In the genomic region with DNA sequence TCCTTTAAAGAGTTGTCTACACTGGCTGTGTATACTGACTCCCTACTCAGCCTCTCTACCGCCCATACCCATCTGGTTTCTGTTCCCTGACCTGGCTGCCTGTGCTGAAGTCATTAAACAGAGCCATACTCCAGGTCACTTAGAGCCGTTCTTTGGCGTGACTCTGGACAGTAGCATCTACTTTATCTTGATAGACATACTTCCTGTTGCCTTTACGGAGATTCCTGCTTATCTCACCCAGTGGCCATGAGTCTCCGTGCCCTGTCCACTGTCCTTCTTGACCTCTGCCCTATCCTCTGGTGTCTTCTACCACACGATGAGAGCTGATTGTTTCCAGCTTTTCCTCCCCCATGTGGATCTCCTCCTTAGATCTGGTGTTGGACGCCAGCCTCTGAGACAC, we compare ENCODE assay signal across 25 mouse cellular contexts. TPM values are rescaled to one million over a fixed set of nuclear protein-coding genes. Genes with fewer than 3 reads are reported as not detected.
A peak's percentile ranks its signal among the peaks of the same experiment; 100 is the strongest.
DNase-seq lines count a peak whose midpoint lies in the region; ATAC-seq lines count a peak whose summit lies in the region.
"Had no signal": no experiment of that assay in that cellular context is flagged by ENCODE, and none has a peak within 500 bp of the region (broad histone marks: within the 10 kb centered on the region; RNA-seq: fewer than 3 reads in every experiment).

No protein-coding gene starts in this region.

- H3K9ac ChIP-seq in kidney, embryonic 16.5 days (replicated peaks; ENCODE audit: low read length): no peak overlapping the region
- H3K9ac ChIP-seq: forebrain, embryonic 13.5 days; heart, embryonic 13.5 days; limb, embryonic 15.5 days; lung, embryonic 15.5 days; midbrain, embryonic 12.5 days; neural tube, embryonic 15.5 days had no signal

- no peak overlapping the region for H3K4me2 ChIP-seq in kidney, embryonic 16.5 days (replicated peaks; ENCODE audit: low read depth, low read length)
- H3K4me2 ChIP-seq: forebrain, embryonic 13.5 days; heart, embryonic 13.5 days; limb, embryonic 15.5 days; lung, embryonic 15.5 days; midbrain, embryonic 12.5 days; neural tube, embryonic 15.5 days had no signal

- 42% methylated on average over 7 of the region's 7 CpGs for whole genome bisulfite sequencing in kidney, embryonic 16.5 days

- no peak overlapping the region for H3K4me3 ChIP-seq in kidney, embryonic 16.5 days (ENCODE audit: low read length)
- H3K4me3 ChIP-seq: embryonic facial prominence, embryonic 10.5 days; forebrain, embryonic 13.5 days; heart, embryonic 13.5 days; limb, embryonic 15.5 days; lung, embryonic 15.5 days; midbrain, embryonic 12.5 days; myocyte; neural tube, embryonic 15.5 days had no signal

- H3K4me1 ChIP-seq in kidney, embryonic 16.5 days (ENCODE audit: insufficient read depth, low read length): no peaks in the 10 kb centered on the region
- H3K4me1 ChIP-seq: forebrain, embryonic 13.5 days; lung, embryonic 15.5 days; midbrain, embryonic 12.5 days; neural tube, embryonic 15.5 days had no signal

- no peaks in the 10 kb centered on the region for H3K9me3 ChIP-seq in kidney, embryonic 16.5 days (ENCODE audit: low read length)
- H3K9me3 ChIP-seq: embryonic facial prominence, embryonic 10.5 days; forebrain, embryonic 13.5 days; heart, embryonic 13.5 days; limb, embryonic 15.5 days; lung, embryonic 15.5 days; midbrain, embryonic 12.5 days; neural tube, embryonic 15.5 days had no signal

- no peaks in the 10 kb centered on the region for H3K36me3 ChIP-seq in kidney, embryonic 16.5 days (ENCODE audit: insufficient read depth, low read length)
- H3K36me3 ChIP-seq: embryonic facial prominence, embryonic 10.5 days; heart, embryonic 13.5 days; limb, embryonic 15.5 days; lung, embryonic 15.5 days; midbrain, embryonic 12.5 days; neural tube, embryonic 15.5 days had no signal

- no peak overlapping the region for H3K27ac ChIP-seq in kidney, embryonic 16.5 days (ENCODE audit: low read length)
- H3K27ac ChIP-seq: embryonic facial prominence, embryonic 10.5 days; forebrain, embryonic 13.5 days; heart, embryonic 13.5 days; hindbrain, postnatal 0 days; kidney, postnatal 0 days; limb, embryonic 15.5 days; lung, embryonic 15.5 days; midbrain, embryonic 12.5 days; neural tube, embryonic 15.5 days had no signal

- DNase-seq in embryo, embryonic 9.5 days (ENCODE audit: extremely low spot score): peak; percentile 7
- no peak for DNase-seq in embryo, embryonic 11 days
- peak; percentile 13 to 46 for DNase-seq in kidney, postnatal 25 days
- DNase-seq in right cerebral cortex, postnatal 36 days (ENCODE audit: low spot score in 2 of 2): no peak
- DNase-seq: B cell, adult 2 months; cerebellum, adult 9-11 months; gastrocnemius, postnatal 36 days; heart, postnatal 4 days; right cerebral cortex, postnatal 25 days; thymus, postnatal 4 days had no signal

- ATAC-seq in kidney, embryonic 16.5 days (ENCODE audit: low FRiP score, low TSS enrichment): no peak
- ATAC-seq in common myeloid progenitor, adult 5-6 weeks (replicated peaks; ENCODE audit: low read depth, poor library complexity, severe bottlenecking): peak; percentile 66
- peak; percentile 37 for ATAC-seq in megakaryocyte progenitor cell, adult 5-6 weeks (replicated peaks; ENCODE audit: poor library complexity)
- ATAC-seq: activated CD4-positive, CD25-positive, alpha-beta regulatory T cell, adult 4 months; forebrain, embryonic 13.5 days; hindbrain, postnatal 0 days; Patski had no signal

- H3K27me3 ChIP-seq in kidney, embryonic 16.5 days (ENCODE audit: insufficient read depth, low read length): no peaks in the 10 kb centered on the region
- H3K27me3 ChIP-seq: forebrain, embryonic 13.5 days; heart, embryonic 13.5 days; limb, embryonic 15.5 days; lung, embryonic 15.5 days; midbrain, embryonic 12.5 days; neural tube, embryonic 15.5 days; Patski had no signal

RNA-seq across cellular contexts. Expression of gene Dglucy, which starts 6.5 kb away (rescaled TPM):
- polyA plus RNA-seq in kidney, embryonic 16.5 days (2015; fragmentation: Nextera tagmentation; extraction: Ambion mirVana): 3.9 and 4.1 TPM in 2 replicates
- 13.3 and 14.6 TPM in 2 replicates for total RNA-seq in common myeloid progenitor, adult 5-6 weeks (2017)
- 12.5 and 15.1 TPM in 2 replicates for total RNA-seq in megakaryocyte progenitor cell, adult 5-6 weeks (2015)
- 13.1 and 15.3 TPM in 2 replicates for total RNA-seq in megakaryocyte progenitor cell, adult 5-6 weeks (2017)

RNA-seq across cellular contexts. Expression of gene Rps6ka5, which starts 58.6 kb away (rescaled TPM):
- 4.0 TPM in 2 replicates for polyA plus RNA-seq in kidney, embryonic 16.5 days (2015; fragmentation: Nextera tagmentation; extraction: Ambion mirVana)
- 43.1 and 47.1 TPM in 2 replicates for total RNA-seq in common myeloid progenitor, adult 5-6 weeks (2017)
- total RNA-seq in megakaryocyte progenitor cell, adult 5-6 weeks (2015): 21.8 and 26.2 TPM in 2 replicates
- total RNA-seq in megakaryocyte progenitor cell, adult 5-6 weeks (2017): 25.4 and 29.1 TPM in 2 replicates

Comparison
In these comparisons a context has a peak if more than half of its experiments do, and no peak if none do; other contexts are left out.
1. DNase-seq: peak in embryo, embryonic 9.5 days (single experiment) and kidney, postnatal 25 days (2 of 2); none in embryo, embryonic 11 days (single experiment) and right cerebral cortex, postnatal 36 days (0 of 2).